Mouse (Mus musculus) left cerebral cortex, adult 2 months (tissue): Measurements from ENCODE around the gene B4galt5. TPM values are rescaled to one million over a fixed set of nuclear protein-coding genes. Genes with fewer than 3 reads are reported as not detected.
"Not testable (repeated sequence)": the region's sequence is repeated elsewhere in the genome, so short reads cannot be mapped to it uniquely, and the experiment has no call there.

Source experiments
- DNase-seq, 2 experiments: peaks; one replicate each; pipeline ENCODE4 v3.0.0; 2021 to 2022; ENCODE audit warnings: low spot score in 2 of 2, mixed read lengths in 1 of 2; ENCODE audit errors: extremely low spot score in 1 of 2
- H3K27ac ChIP-seq: fragments of 200-600 bp; 2 replicates; pipeline ENCODE4 v1.8.1; 2022
- H3K4me3 ChIP-seq: fragments of 200-600 bp; 2 replicates; pipeline ENCODE4 v1.8.1; 2022
- CTCF ChIP-seq: fragments of 200-600 bp; IDR thresholded peaks from 2 replicates; pipeline ENCODE4 v1.8.1; 2022; ENCODE audit warnings: antibody characterized with exemption, mild to moderate bottlenecking, moderate library complexity
- intact Hi-C: fragments of 180-260 bp; cut with DNase I; formaldehyde crosslinking; loops from one replicate; pipeline ENCODE4 v1.15.1; 2025
- long read RNA-seq, 2 experiments: library from polyadenylated mRNA; stranded (forward); transcript quantifications; one replicate each; pipeline ENCODE4 v2.0.0; 2021; ENCODE audit warnings: borderline mapping rate in 2 of 2
- total RNA-seq, 2 experiments: library from RNA; stranded (reverse); gene quantifications; 2 replicates each; pipeline ENCODE4 v1.2.3; 2021

Gene B4galt5
- 10 to 100 TPM; 49.7 to 50.2 TPM for total RNA-seq
- long read RNA-seq, experiment 1, full-length matches to known transcripts, result 5 of 10 reads
- long read RNA-seq, experiment 1, partial matches to known transcripts, result 0 of 10 reads
- long read RNA-seq, experiment 1, other reads (novel, unspliced or antisense), result 5 of 10 reads
- long read RNA-seq, experiment 2, partial matches to known transcripts, result 0 of 7 reads
- long read RNA-seq, experiment 2, other reads (novel, unspliced or antisense), result 7 of 7 reads

- Histone ChIP-seq H3K27ac (peak within 1 kb of the TSS; percentile 82), H3K4me3 (peak within 1 kb of the TSS; percentile 70)
- peak in 1 of 2 experiments; percentile 43 for DNase-seq
- TF ChIP-seq CTCF, result no peak
- intact Hi-C loops, result loop anchor here (2.0 kb wide), 1 partner anchor 50 kb away; no protein-coding TSS in a partner anchor
Measured at GRCm38 (mm10) chr2:167348376-167349282, at the start of gene B4galt5. B4galt5 (minus strand) TSS chr2:167349183.

DNA sequence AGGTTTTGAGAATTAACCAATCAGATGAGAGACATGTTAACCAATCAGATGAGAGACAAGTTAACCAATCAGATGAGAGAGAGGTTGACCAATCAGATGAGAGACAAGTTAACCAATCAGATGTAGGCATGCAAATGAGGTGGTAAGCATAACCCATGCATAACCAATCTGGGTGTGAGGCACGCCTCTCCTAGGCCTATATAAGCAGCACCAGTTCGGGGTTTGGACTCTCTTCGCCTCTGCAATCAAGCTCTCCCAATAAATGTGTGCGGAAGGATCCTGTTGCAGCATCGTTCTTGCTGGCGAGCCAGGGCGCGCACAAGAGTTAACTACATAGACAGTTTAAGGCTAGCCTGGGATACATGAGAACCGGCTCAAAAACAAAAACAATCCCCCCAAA lies 47.4 kb upstream of the B4galt5 start:
- intact Hi-C loops, result not testable (repeated sequence)

DNA sequence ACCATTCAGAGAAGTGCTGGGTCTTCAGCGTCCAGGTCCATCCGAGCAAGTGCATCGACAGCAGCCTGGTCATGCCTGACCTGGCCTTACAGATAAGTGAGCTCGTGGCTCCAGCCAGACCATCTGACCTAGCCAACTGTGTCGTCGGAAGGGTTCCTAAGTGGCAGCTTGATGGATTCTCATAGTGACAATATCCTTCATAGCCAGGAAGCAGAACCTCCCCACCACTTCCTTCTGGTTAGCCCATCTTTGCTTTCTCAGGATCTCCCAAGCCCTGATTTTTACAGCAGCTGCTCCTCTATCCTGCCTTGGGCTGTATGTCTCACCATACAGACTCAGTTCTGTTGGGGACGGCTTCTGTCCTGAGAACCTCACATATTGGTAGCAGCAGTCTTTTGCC lies 45.4 kb upstream of the B4galt5 start:
- TF ChIP-seq CTCF, result no peak
- no peak overlapping the region for H3K4me3 ChIP-seq
- DNase-seq, result no peak
- no peak overlapping the region for H3K27ac ChIP-seq
- intact Hi-C loops, result no loop called here

More for the DNA sequence above, 47.4 kb upstream of the B4galt5 start:
- not testable (repeated sequence) for H3K4me3 ChIP-seq, H3K27ac ChIP-seq, DNase-seq

- Histone ChIP-seq H3K4me3 (no peak overlapping the region), H3K27ac (no peak overlapping the region)
- intact Hi-C loops, result no loop called here
- DNase-seq, result no peak
- no peak for TF ChIP-seq CTCF
Measured at GRCm38 (mm10) chr2:167386998-167387397, 38.0 kb upstream of the B4galt5 start.

DNA sequence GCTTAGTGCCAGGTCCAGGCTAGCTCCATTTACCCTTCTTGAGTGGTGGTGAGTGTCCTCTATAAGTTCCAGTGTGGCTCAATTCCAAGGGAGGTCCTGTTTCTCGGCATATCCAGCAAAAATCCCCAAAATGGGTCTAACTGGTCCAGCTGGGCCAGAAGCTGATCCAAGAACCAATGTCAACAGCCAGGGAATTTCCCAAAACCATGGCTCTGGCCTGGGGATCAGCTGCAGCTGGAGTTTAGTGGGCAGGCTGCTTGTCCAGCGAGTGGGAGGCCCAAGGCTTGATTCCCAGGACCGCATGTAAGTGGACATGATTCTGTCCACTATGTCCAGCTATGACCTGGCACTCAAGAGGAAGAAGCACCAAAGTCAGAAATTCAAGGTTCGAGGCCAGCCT lies 37.5 kb upstream of the B4galt5 start:
- no peak for DNase-seq
- intact Hi-C loops, result no loop called here
- Histone ChIP-seq H3K4me3 (no peak overlapping the region), H3K27ac (no peak overlapping the region)
- TF ChIP-seq CTCF, result no peak

GRCm38 (mm10) chr2:167383666-167384083 lies 34.7 kb upstream of the B4galt5 start:
- intact Hi-C loops, result no loop called here
- TF ChIP-seq CTCF, result no peak
- H3K4me3 ChIP-seq, result no peak overlapping the region

GRCm38 (mm10) chr2:167382389-167382788 lies 33.4 kb upstream of the B4galt5 start:
- TF ChIP-seq CTCF, result no peak
- no peak overlapping the region for H3K4me3 ChIP-seq
- intact Hi-C loops, result no loop called here
- no peak for DNase-seq
- no peak overlapping the region for H3K27ac ChIP-seq

More at GRCm38 (mm10) chr2:167383666-167384083, 34.7 kb upstream of the B4galt5 start:
- DNase-seq, result no peak
- no peak overlapping the region for H3K27ac ChIP-seq

- intact Hi-C loops, result no loop called here
- no peak for TF ChIP-seq CTCF
- DNase-seq, result no peak
- Histone ChIP-seq H3K27ac (no peak overlapping the region), H3K4me3 (no peak overlapping the region)
Measured at GRCm38 (mm10) chr2:167381596-167381995, 32.6 kb upstream of the B4galt5 start.

- no peak for TF ChIP-seq CTCF
- Histone ChIP-seq H3K4me3 (no peak overlapping the region), H3K27ac (no peak overlapping the region)
- no peak for DNase-seq
- intact Hi-C loops, result no loop called here
Measured at GRCm38 (mm10) chr2:167380615-167381285, 31.8 kb upstream of the B4galt5 start.

DNA sequence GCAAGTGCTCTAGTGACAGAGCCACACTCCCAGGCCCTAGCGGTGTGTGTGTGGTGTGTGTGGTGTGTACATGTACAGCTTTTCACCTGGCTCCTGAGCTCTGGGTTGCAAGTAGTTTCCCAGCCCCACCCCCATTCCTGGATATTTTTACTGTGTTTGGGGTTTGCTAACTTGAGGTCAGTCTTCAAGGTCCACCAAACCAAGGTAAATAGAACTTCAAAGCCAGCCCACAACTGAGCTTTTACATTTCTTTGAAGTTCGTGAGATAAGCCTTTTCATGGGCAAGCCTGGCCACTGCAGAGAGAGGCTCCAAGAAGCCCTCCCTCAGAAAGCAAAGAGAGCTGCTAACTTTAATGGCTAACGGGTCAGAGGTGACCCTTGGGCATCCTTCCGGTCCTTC lies 30.0 kb upstream of the B4galt5 start:
- intact Hi-C loops, result no loop called here
- no peak for DNase-seq
- H3K4me3 ChIP-seq, result no peak overlapping the region
- no peak for TF ChIP-seq CTCF
- no peak overlapping the region for H3K27ac ChIP-seq

- Histone ChIP-seq H3K27ac (no peak overlapping the region), H3K4me3 (no peak overlapping the region)
- intact Hi-C loops, result no loop called here
- no peak for TF ChIP-seq CTCF
- DNase-seq, result no peak
Measured at GRCm38 (mm10) chr2:167377697-167378096, 28.7 kb upstream of the B4galt5 start.

DNA sequence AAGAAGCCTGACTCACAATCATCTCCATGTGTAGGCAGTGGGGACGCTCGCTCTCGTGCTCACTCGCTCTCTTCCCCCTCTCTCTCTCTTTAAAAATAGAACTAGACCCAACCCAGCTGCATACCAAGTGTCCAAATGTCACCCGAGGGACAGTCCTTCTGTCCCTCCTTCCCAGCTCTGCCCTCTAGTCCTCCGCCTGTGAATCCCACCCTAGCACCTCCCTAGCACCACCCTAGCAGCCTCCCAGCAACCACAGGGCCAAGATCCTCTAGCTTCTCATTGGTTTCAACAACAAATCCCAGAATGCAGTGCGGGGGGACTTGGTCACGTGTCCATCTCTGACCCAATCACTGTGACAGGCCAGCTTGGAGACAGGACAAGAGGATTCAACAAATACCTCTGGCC lies 27.2 kb upstream of the B4galt5 start:
- DNase-seq, result peak; percentile 19 to 26
- intact Hi-C loops, result no loop called here
- no peak; the same call in 1 of the 2 replicates for TF ChIP-seq CTCF
- Histone ChIP-seq H3K4me3 (no peak overlapping the region), H3K27ac (no peak overlapping the region)
